Mouse (Mus musculus) limb, embryonic 13.5 days (tissue): Measurements from ENCODE around the gene Myo1e. TPM values are rescaled to one million over a fixed set of nuclear protein-coding genes. Genes with fewer than 3 reads are reported as not detected.

Experiments used
- ATAC-seq: fragments of 200-750 bp; cut with Nextera tagmentation; 2 replicates; pipeline ENCODE4 v1.8.0; 2017; ENCODE audit warnings: low read depth, moderate number of reproducible peaks, moderate TSS enrichment; ENCODE audit not compliant: low FRiP score
- H3K27ac ChIP-seq: fragments of 300-500 bp; sonication (generic); 2 replicates; pipeline ENCODE4 v1.5.1; 2015; ENCODE audit warnings: inconsistent platforms, mild to moderate bottlenecking, moderate library complexity
- H3K27me3 ChIP-seq: fragments of 300-500 bp; sonication (generic); 2 replicates; pipeline ENCODE4 v1.6.1; 2015; ENCODE audit warnings: mild to moderate bottlenecking, inconsistent platforms
- H3K36me3 ChIP-seq: fragments of 300-500 bp; sonication (generic); 2 replicates; pipeline ENCODE4 v1.6.1; 2015; ENCODE audit warnings: inconsistent platforms, mild to moderate bottlenecking, moderate library complexity
- H3K4me1 ChIP-seq: fragments of 300-500 bp; sonication (generic); 2 replicates; pipeline ENCODE4 v1.6.1; 2015; ENCODE audit warnings: inconsistent platforms
- H3K4me2 ChIP-seq: fragments of 300-500 bp; sonication (generic); replicated peaks from 2 replicates; pipeline ENCODE4 v1.6.1; 2015; ENCODE audit warnings: inconsistent platforms, mild to moderate bottlenecking, moderate library complexity
- H3K4me3 ChIP-seq: fragments of 300-500 bp; sonication (generic); 2 replicates; pipeline ENCODE4 v1.5.1; 2015; ENCODE audit warnings: moderate library complexity, mild to moderate bottlenecking, inconsistent platforms
- H3K9ac ChIP-seq: fragments of 300-500 bp; sonication (generic); 2 replicates; pipeline ENCODE4 v1.6.1; 2015; ENCODE audit warnings: mild to moderate bottlenecking, inconsistent platforms
- H3K9me3 ChIP-seq: fragments of 300-500 bp; sonication (generic); 2 replicates; pipeline ENCODE4 v1.6.1; 2016; ENCODE audit warnings: inconsistent platforms
- WGBS: fragments of 180-500 bp; shearing (Covaris S2); methylation state at CpG from one replicate; pipeline ENCODE4 v1.1.7; 2015; 5-methylcytosine and 5-hydroxymethylcytosine counted together
- polyA plus RNA-seq: library from polyadenylated mRNA; unstranded; fragments of >200 nt; fragmentation: Nextera tagmentation; extraction: Ambion mirVana; gene quantifications from 2 replicates; pipeline ENCODE4 v1.2.1, GENCODE M21; 2015

Gene Myo1e
- polyA plus RNA-seq, 1 experiment from 2014 or later = 23.7 TPM

DNA sequence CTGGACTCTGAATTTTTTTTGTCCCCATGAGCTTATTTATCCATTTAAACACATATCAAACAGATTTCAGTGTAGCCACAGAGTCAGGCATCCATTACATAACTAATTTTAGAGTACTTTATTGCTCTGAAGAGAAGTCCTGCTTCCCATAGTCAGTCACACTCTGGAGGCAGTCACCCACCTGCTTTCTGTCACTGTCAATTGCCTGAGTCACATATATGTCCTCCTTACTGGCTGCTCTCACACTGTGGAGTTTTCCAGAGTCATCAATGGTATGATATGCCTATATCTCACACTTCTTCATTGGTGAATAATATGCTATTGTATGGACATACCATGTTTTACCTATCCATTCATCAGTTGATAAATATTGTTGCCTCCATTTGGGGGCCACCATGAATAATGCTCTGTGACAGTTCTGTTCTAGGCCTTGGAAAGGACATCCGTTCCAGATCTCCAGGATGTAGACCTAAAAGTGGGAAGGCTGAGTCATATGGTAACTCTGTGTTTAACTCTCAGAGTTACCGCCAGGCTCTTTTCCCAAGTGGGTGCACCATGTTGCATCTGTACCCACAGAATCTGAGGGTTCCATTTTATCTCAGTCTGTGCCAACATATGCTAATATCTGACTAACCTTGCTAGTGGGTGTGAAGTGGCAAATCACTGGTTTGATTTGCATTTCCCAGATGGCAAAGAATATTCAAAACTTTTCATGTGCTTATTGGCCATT is 152.4 kb downstream of the Myo1e start:
- Histone ChIP-seq H3K27me3 (no peaks in the 10 kb centered on the region), H3K9ac (no peak overlapping the region), H3K27ac (no peak overlapping the region), H3K4me3 (no peak overlapping the region), H3K4me2 (no peak overlapping the region), H3K4me1 (0 out of 2 replicates have a peak, but pooled peaks cover 6% of the 10 kb centered on the region), H3K36me3 (peaks cover 75% of the 10 kb centered on the region), H3K9me3 (peaks cover 6% of the 10 kb centered on the region)
- ATAC-seq = no peak
- WGBS = 96% methylated on average over 2 of the region's 2 CpGs

DNA sequence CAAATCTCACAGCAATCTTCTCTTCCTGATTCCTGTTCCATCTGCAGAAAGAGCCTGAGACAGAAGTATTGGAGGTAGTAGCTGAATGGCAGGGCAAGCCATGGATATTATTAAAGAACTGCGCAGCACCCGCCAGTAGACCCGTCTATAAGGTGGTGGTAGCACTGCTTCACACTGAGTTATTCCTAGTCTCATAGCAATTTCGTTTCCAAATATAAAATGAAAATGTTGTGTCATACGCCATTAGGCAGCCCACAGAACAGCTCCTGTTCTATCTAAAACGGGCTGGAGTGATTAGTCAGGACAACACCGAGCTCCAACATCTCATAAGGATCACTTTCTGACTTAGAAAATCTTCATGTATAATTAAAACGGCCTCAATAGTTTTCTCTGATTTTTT is 157.6 kb downstream of the Myo1e start:
- no peak overlapping the region for H3K9ac ChIP-seq
- H3K4me1 ChIP-seq = no peaks in the 10 kb centered on the region
- H3K4me3 ChIP-seq = no peak overlapping the region
- no peak overlapping the region for H3K4me2 ChIP-seq
- H3K9me3 ChIP-seq = no peaks in the 10 kb centered on the region
- H3K27me3 ChIP-seq = no peaks in the 10 kb centered on the region
- WGBS = 91% methylated on average over 8 of the region's 8 CpGs
- no peak for ATAC-seq
- H3K36me3 ChIP-seq = peaks cover 76% of the 10 kb centered on the region
- no peak overlapping the region for H3K27ac ChIP-seq

GRCm38 (mm10) chr9:70365915-70366314 is 158.8 kb downstream of the Myo1e start:
- H3K27me3 ChIP-seq = no peaks in the 10 kb centered on the region
- H3K27ac ChIP-seq = no peak overlapping the region
- no peaks in the 10 kb centered on the region for H3K4me1 ChIP-seq
- WGBS = 80% methylated on average over 2 of the region's 2 CpGs
- H3K36me3 ChIP-seq = peaks cover 80% of the 10 kb centered on the region
- no peak overlapping the region for H3K4me3 ChIP-seq
- H3K9ac ChIP-seq = no peak overlapping the region
- H3K4me2 ChIP-seq = no peak overlapping the region
- ATAC-seq = no peak
- no peaks in the 10 kb centered on the region for H3K9me3 ChIP-seq

GRCm38 (mm10) chr9:70366898-70367297 is 159.7 kb downstream of the Myo1e start:
- H3K27me3 ChIP-seq = no peaks in the 10 kb centered on the region
- no peak overlapping the region for H3K9ac ChIP-seq
- H3K4me1 ChIP-seq = no peaks in the 10 kb centered on the region
- WGBS = 86% methylated on average over 6 of the region's 6 CpGs
- peaks cover 87% of the 10 kb centered on the region for H3K36me3 ChIP-seq
- H3K4me3 ChIP-seq = no peak overlapping the region
- H3K4me2 ChIP-seq = no peak overlapping the region
- H3K27ac ChIP-seq = no peak overlapping the region
- H3K9me3 ChIP-seq = no peaks in the 10 kb centered on the region
- ATAC-seq = no peak

DNA sequence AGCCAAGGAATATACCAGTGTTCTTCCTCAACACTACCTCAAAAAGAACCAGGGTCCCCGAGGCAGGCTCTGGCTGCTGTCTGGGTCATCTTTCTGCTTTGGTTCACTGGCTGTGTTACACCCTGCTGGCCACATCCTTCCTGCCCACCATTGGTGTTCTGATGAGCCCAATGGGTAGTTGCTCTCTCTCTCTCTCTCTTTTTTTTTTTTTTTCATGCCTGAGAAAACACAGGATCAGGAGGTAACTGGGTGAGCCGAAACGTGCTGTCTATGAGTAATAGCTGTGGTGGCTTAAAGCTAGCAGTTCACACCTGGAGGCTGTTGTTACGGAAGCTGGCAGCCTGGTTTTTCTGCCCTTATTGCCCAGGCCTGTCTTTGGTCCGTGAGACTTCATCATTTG is 164.5 kb downstream of the Myo1e start:
- no peak overlapping the region for H3K4me2 ChIP-seq
- H3K36me3 ChIP-seq = peaks cover 73% of the 10 kb centered on the region
- ATAC-seq = no peak
- 66% methylated on average over 5 of the region's 5 CpGs for WGBS
- H3K9ac ChIP-seq = no peak overlapping the region
- no peaks in the 10 kb centered on the region for H3K27me3 ChIP-seq
- no peaks in the 10 kb centered on the region for H3K9me3 ChIP-seq
- no peaks in the 10 kb centered on the region for H3K4me1 ChIP-seq
- no peak overlapping the region for H3K4me3 ChIP-seq
- no peak overlapping the region for H3K27ac ChIP-seq

GRCm38 (mm10) chr9:70379502-70380467 is 172.6 kb downstream of the Myo1e start:
- 0 out of 2 replicates have a peak, but pooled peaks cover 3% of the 10 kb centered on the region for H3K9me3 ChIP-seq
- H3K4me2 ChIP-seq = no peak overlapping the region
- no peak overlapping the region for H3K9ac ChIP-seq
- H3K36me3 ChIP-seq = peaks cover 82% of the 10 kb centered on the region
- ATAC-seq = no peak
- no peak overlapping the region for H3K27ac ChIP-seq
- H3K4me3 ChIP-seq = no peak overlapping the region
- H3K4me1 ChIP-seq = no peaks in the 10 kb centered on the region
- H3K27me3 ChIP-seq = no peaks in the 10 kb centered on the region
- WGBS = 56% methylated on average over 7 of the region's 7 CpGs

- H3K36me3 ChIP-seq = peaks cover 76% of the 10 kb centered on the region
- no peak for ATAC-seq
- H3K4me2 ChIP-seq = no peak overlapping the region
- no peaks in the 10 kb centered on the region for H3K4me1 ChIP-seq
- H3K9me3 ChIP-seq = 0 out of 2 replicates have a peak, but pooled peaks cover 3% of the 10 kb centered on the region
- WGBS = 83% methylated on average over 12 of the region's 12 CpGs
- H3K9ac ChIP-seq = no peak overlapping the region
- H3K27me3 ChIP-seq = no peaks in the 10 kb centered on the region
- no peak overlapping the region for H3K4me3 ChIP-seq
- peak overlapping the region; percentile 39; the same call in 1 of the 2 replicates for H3K27ac ChIP-seq
Measured at GRCm38 (mm10) chr9:70382091-70382490, 174.9 kb downstream of the Myo1e start.

DNA sequence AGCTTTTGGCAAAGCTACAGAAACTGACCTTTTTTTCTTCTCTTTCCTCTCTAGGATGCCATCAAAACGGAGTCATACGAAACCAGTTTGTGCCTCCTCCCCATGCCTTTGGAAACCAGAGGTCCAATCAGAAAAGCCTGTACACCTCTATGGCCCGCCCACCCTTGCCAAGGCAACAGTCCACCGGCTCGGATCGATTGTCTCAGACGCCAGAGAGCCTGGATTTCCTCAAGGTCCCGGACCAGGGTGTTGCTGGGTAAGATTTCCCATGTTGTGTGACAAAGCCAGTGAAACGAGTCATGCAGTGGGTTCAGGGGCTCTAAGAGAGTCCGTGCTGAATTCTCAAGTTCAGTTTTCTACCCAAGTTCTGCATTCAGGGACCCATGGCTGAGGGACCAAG is 176.6 kb downstream of the Myo1e start:
- H3K36me3 ChIP-seq = peaks cover 64% of the 10 kb centered on the region
- H3K27me3 ChIP-seq = no peaks in the 10 kb centered on the region
- no peaks in the 10 kb centered on the region for H3K4me1 ChIP-seq
- H3K4me2 ChIP-seq = no peak overlapping the region
- ATAC-seq = no peak
- WGBS = 72% methylated on average over 10 of the region's 10 CpGs
- H3K4me3 ChIP-seq = no peak overlapping the region
- no peak overlapping the region for H3K9ac ChIP-seq
- no peaks in the 10 kb centered on the region for H3K9me3 ChIP-seq
- H3K27ac ChIP-seq = no peak overlapping the region

- no peak for ATAC-seq
- H3K27ac ChIP-seq = no peak overlapping the region
- H3K4me1 ChIP-seq = no peaks in the 10 kb centered on the region
- H3K9me3 ChIP-seq = no peaks in the 10 kb centered on the region
- no peak overlapping the region for H3K4me3 ChIP-seq
- 94% methylated on average over 4 of the region's 4 CpGs for WGBS
- H3K27me3 ChIP-seq = no peaks in the 10 kb centered on the region
- H3K36me3 ChIP-seq = peaks cover 59% of the 10 kb centered on the region
- no peak overlapping the region for H3K4me2 ChIP-seq
- no peak overlapping the region for H3K9ac ChIP-seq
Measured at GRCm38 (mm10) chr9:70384494-70384893, 177.3 kb downstream of the Myo1e start.

- no peaks in the 10 kb centered on the region for H3K4me1 ChIP-seq
- no peak overlapping the region for H3K4me3 ChIP-seq
- WGBS = 85% methylated on average over 18 of the region's 18 CpGs
- H3K27ac ChIP-seq = no peak overlapping the region
- H3K9me3 ChIP-seq = no peaks in the 10 kb centered on the region
- no peaks in the 10 kb centered on the region for H3K27me3 ChIP-seq
- peaks cover 55% of the 10 kb centered on the region for H3K36me3 ChIP-seq
- H3K9ac ChIP-seq = no peak overlapping the region
- no peak for ATAC-seq
- H3K4me2 ChIP-seq = no peak overlapping the region
Measured at GRCm38 (mm10) chr9:70384958-70385728, 178.0 kb downstream of the Myo1e start.

DNA sequence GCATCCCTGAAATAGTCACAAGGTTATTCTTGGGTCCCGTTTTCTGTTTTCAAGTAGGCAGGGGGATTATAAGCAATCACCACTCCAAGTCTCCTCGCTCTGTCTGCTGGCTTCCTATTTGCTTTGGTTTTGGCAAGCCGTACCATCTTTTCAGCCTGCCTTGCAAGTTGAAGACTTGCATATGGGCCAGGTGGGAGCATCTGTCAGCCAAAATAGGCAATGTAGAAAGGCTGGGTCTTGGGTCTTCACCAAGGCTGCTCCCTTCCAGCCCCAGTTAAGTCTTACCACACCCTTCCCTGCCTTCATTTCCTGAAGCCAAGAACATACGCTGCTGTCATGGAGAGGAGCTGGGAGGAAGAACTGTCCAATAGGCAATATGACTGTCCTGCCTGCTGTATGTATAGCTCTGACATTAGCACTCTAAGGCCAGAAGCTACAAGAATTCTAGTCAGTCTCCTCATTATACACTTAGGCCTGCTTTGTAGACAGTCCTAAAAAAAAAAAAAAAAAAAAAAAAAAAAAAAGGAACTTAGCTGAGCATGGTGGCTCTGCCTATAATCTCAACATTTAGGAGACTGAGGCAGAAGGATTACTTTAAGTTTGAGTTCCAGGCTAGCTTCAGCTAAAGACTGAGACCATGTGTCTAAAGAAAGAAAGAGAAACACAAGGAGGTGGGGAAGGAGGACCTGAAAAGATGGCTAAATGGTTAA is 180.4 kb downstream of the Myo1e start:
- Histone ChIP-seq H3K4me2 (no peak overlapping the region), H3K27me3 (no peaks in the 10 kb centered on the region), H3K27ac (no peak overlapping the region), H3K9ac (no peak overlapping the region), H3K4me3 (no peak overlapping the region), H3K9me3 (no peaks in the 10 kb centered on the region), H3K4me1 (peaks cover 7% of the 10 kb centered on the region), H3K36me3 (peaks cover 36% of the 10 kb centered on the region)
- ATAC-seq = no peak
- 91% methylated on average over 4 of the region's 4 CpGs for WGBS
